Mouse (Mus musculus) lung, adult 2 months (tissue): ENCODE data around the gene Gm20388. TPM values are rescaled to one million over a fixed set of nuclear protein-coding genes. Genes with fewer than 3 reads are reported as not detected.
"Not testable (repeated sequence)": the region's sequence is repeated elsewhere in the genome, so short reads cannot be mapped to it uniquely, and the experiment has no call there.

Source experiments
- DNase-seq: peaks from one replicate; pipeline ENCODE4 v3.0.0; 2022
- H3K4me1 ChIP-seq: fragments of 200-500 bp; 2 replicates; pipeline ENCODE4 v1.6.1; 2011; ENCODE audit warnings: low read length; ENCODE audit not compliant: control insufficient read depth, insufficient read depth
- H3K4me3 ChIP-seq: fragments of 200-500 bp; replicated peaks from 2 replicates; pipeline ENCODE3; 2011; ENCODE audit warnings: low read depth, mild to moderate bottlenecking, control low read depth, low read length; ENCODE audit errors: extremely low read depth
- CTCF ChIP-seq: fragments of 200-500 bp; IDR thresholded peaks from 2 replicates; pipeline ENCODE4 v1.5.1; 2011; ENCODE audit warnings: mild to moderate bottlenecking, low read length, control low read depth; ENCODE audit not compliant: insufficient read depth
- POLR2A ChIP-seq: fragments of 200-500 bp; IDR thresholded peaks from 2 replicates; pipeline ENCODE4 v1.6.1; 2011; ENCODE audit warnings: low read depth, mild to moderate bottlenecking, control low read depth, low read length, borderline replicate concordance; ENCODE audit errors: extremely low read depth
- WGBS: fragments of 180-500 bp; shearing (Covaris S2); methylation state at CpG from one replicate; pipeline ENCODE4 v1.1.7; 2018; 5-methylcytosine and 5-hydroxymethylcytosine counted together
- polyA plus RNA-seq: library from polyadenylated mRNA; depleted of rRNA; stranded (reverse); fragments of >200 nt; gene quantifications from 2 replicates; pipeline ENCODE4 v1.2.3, GENCODE M21; 2012

The Gm20388 gene
- polyA plus RNA-seq, 1 experiment: 67.8 TPM

GRCm38 (mm10) chr8:121127291-121127701 is 1216.7 kb downstream of the Gm20388 start:
- no peak overlapping the region for H3K4me3 ChIP-seq
- H3K4me1 ChIP-seq: peaks cover 4% of the 10 kb centered on the region
- no peak for DNase-seq
- TF ChIP-seq POLR2A (no peak), CTCF (no peak)
- 8% methylated on average over 11 of the region's 11 CpGs for WGBS

GRCm38 (mm10) chr8:121127756-121128375 is 1217.2 kb downstream of the Gm20388 start, which contains the start of gene Foxl1:
Gene Foxl1 (plus strand): TSS chr8:121127940.
- H3K4me3 ChIP-seq: peak within 1 kb of the TSS; percentile 6
- DNase-seq: no peak
- TF ChIP-seq POLR2A (no peak), CTCF (no peak)
- H3K4me1 ChIP-seq: peaks cover 4% of the 10 kb centered on the region
- 5% methylated on average over 43 of the region's 43 CpGs for WGBS

- 7% methylated on average over 55 of the region's 55 CpGs for WGBS
- H3K4me3 ChIP-seq: no peak overlapping the region
- TF ChIP-seq POLR2A (no peak), CTCF (no peak)
Observed at GRCm38 (mm10) chr8:121128531-121129264, 1218.1 kb downstream of the Gm20388 start.

GRCm38 (mm10) chr8:121129265-121129940 is 1218.8 kb downstream of the Gm20388 start:
- DNase-seq: no peak
- no peak overlapping the region for H3K4me3 ChIP-seq
- TF ChIP-seq CTCF: no peak
- no peak for TF ChIP-seq POLR2A
- H3K4me1 ChIP-seq: peaks cover 4% of the 10 kb centered on the region
- 39% methylated on average over 16 of the region's 16 CpGs for WGBS

More at GRCm38 (mm10) chr8:121128531-121129264, 1218.1 kb downstream of the Gm20388 start:
- H3K4me1 ChIP-seq: peaks cover 4% of the 10 kb centered on the region
- DNase-seq: no peak

- WGBS: 38% methylated on average over 5 of the region's 5 CpGs
- no peak for DNase-seq
- TF ChIP-seq CTCF: peak; percentile 29; the same call in 1 of the 2 replicates
- no peak for TF ChIP-seq POLR2A
- Histone ChIP-seq H3K4me3 (no peak overlapping the region), H3K4me1 (peaks cover 4% of the 10 kb centered on the region)
Observed at GRCm38 (mm10) chr8:121130522-121130921, 1219.9 kb downstream of the Gm20388 start.

GRCm38 (mm10) chr8:121132961-121133513 is 1222.4 kb downstream of the Gm20388 start:
- no peak for TF ChIP-seq POLR2A
- no peak for TF ChIP-seq CTCF
- Histone ChIP-seq H3K4me1 (peaks cover 2% of the 10 kb centered on the region), H3K4me3 (no peak overlapping the region)
- no peak for DNase-seq
- 81% methylated on average over 5 of the region's 5 CpGs for WGBS

- 85% methylated on average over 10 of the region's 10 CpGs for WGBS
- H3K4me3 ChIP-seq: no peak overlapping the region
- TF ChIP-seq POLR2A: no peak
- TF ChIP-seq CTCF: no peak
- H3K4me1 ChIP-seq: no peaks in the 10 kb centered on the region
- DNase-seq: no peak
Observed at GRCm38 (mm10) chr8:121134102-121134501, 1223.5 kb downstream of the Gm20388 start.

- H3K4me3 ChIP-seq: no peak overlapping the region
- TF ChIP-seq POLR2A: no peak
- TF ChIP-seq CTCF: no peak
- WGBS: 87% methylated on average over 11 of the region's 11 CpGs
- no peaks in the 10 kb centered on the region for H3K4me1 ChIP-seq
- no peak for DNase-seq
Observed at GRCm38 (mm10) chr8:121134512-121134911, 1223.9 kb downstream of the Gm20388 start.

- DNase-seq: no peak
- Histone ChIP-seq H3K4me3 (no peak overlapping the region), H3K4me1 (no peaks in the 10 kb centered on the region)
- no peak for TF ChIP-seq CTCF
- 94% methylated on average over 6 of the region's 6 CpGs for WGBS
Observed at GRCm38 (mm10) chr8:121136856-121137255, 1226.2 kb downstream of the Gm20388 start.

- not testable (repeated sequence) for H3K4me3 ChIP-seq, DNase-seq, H3K4me1 ChIP-seq
- 42% methylated on average over 5 of the region's 6 CpGs for WGBS
Observed at GRCm38 (mm10) chr8:121145457-121146134, 1235.0 kb downstream of the Gm20388 start.
